In genomic region chr19:41670931-41671330, GRCm38 (mm10) we compare ENCODE assay signal across 20 mouse cellular contexts.
DNase-seq lines count a peak whose midpoint lies in the region; ATAC-seq and TF ChIP-seq lines count a peak whose summit lies in the region.
"Had no signal": no experiment of that assay in that cellular context is flagged by ENCODE, and none has a peak within 500 bp of the region (broad histone marks: within the 10 kb centered on the region; RNA-seq: fewer than 3 reads in every experiment).

No protein-coding gene starts in this region.

- no peak for TF ChIP-seq CTCF in hindbrain, postnatal 0 days (IDR thresholded peaks at IDR 0.05; ENCODE audit: low read depth)

- DNase-seq in embryo, embryonic 10 days (ENCODE audit: low spot score) = peak; percentile 61
- no peak for DNase-seq in embryo, embryonic 11 days
- DNase-seq in hindbrain, postnatal 0 days (ENCODE audit: low spot score) = no peak
- no peak for DNase-seq in embryonic facial prominence, embryonic 10.5 days (ENCODE audit: low spot score)
- no peak for DNase-seq in left cerebral cortex, postnatal 4 days
- no peak for DNase-seq in MN1 (ENCODE audit: low spot score)
- DNase-seq: cerebellum, adult 8-10 months; gastrocnemius, postnatal 25 days; heart, adult 18-20 months; heart, postnatal 10 days; liver had no signal

- H3K27me3 ChIP-seq in hindbrain, embryonic 13.5 days = peaks cover 26% of the 10 kb centered on the region
- H3K27me3 ChIP-seq in hindbrain, postnatal 0 days (ENCODE audit: insufficient read depth, low read length) = no peaks in the 10 kb centered on the region; the same call in 1 of the 2 replicates
- peaks cover 73% of the 10 kb centered on the region for H3K27me3 ChIP-seq in embryonic facial prominence, embryonic 10.5 days (replicated peaks; ENCODE audit: low read depth, poor library complexity, severe bottlenecking)
- no peaks in the 10 kb centered on the region for H3K27me3 ChIP-seq in midbrain, embryonic 15.5 days (replicated peaks)

- no peak overlapping the region for H3K4me3 ChIP-seq in hindbrain, embryonic 13.5 days
- H3K4me3 ChIP-seq in hindbrain, postnatal 0 days (ENCODE audit: low read length) = no peak overlapping the region
- H3K4me3 ChIP-seq in embryonic facial prominence, embryonic 10.5 days = no peak overlapping the region
- H3K4me3 ChIP-seq in midbrain, embryonic 15.5 days = no peak overlapping the region
- H3K4me3 ChIP-seq: embryonic facial prominence, embryonic 13.5 days; erythroblast, embryonic 14.5 days; heart, embryonic 12.5 days; hindbrain, embryonic 15.5 days; limb, embryonic 10.5 days; liver, embryonic 15.5 days had no signal

- H3K4me1 ChIP-seq in hindbrain, embryonic 13.5 days (replicated peaks) = peaks cover 88% of the 10 kb centered on the region
- peaks cover 6% of the 10 kb centered on the region for H3K4me1 ChIP-seq in hindbrain, postnatal 0 days (ENCODE audit: insufficient read depth, low read length)
- H3K4me1 ChIP-seq in embryonic facial prominence, embryonic 10.5 days = peaks cover 78% of the 10 kb centered on the region
- peaks cover 68% of the 10 kb centered on the region for H3K4me1 ChIP-seq in midbrain, embryonic 15.5 days
- H3K4me1 ChIP-seq: embryonic facial prominence, embryonic 13.5 days; liver, embryonic 15.5 days had no signal

- intact Hi-C loops in left cerebral cortex, postnatal 4 days (cut with DNase I) = no loop called here

- H3K27ac ChIP-seq in hindbrain, embryonic 13.5 days = peak overlapping the region; percentile 78
- no peak overlapping the region for H3K27ac ChIP-seq in hindbrain, postnatal 0 days
- peak overlapping the region; percentile 37; the same call in 1 of the 2 replicates for H3K27ac ChIP-seq in embryonic facial prominence, embryonic 10.5 days (replicated peaks)
- 0 out of 2 replicates have a peak overlapping the region, but pooled peaks have one; percentile 73 for H3K27ac ChIP-seq in midbrain, embryonic 15.5 days
- H3K27ac ChIP-seq: embryonic facial prominence, embryonic 13.5 days; limb, embryonic 10.5 days; liver, embryonic 15.5 days had no signal

- H3K36me3 ChIP-seq in hindbrain, embryonic 13.5 days = no peaks in the 10 kb centered on the region
- H3K36me3 ChIP-seq in hindbrain, postnatal 0 days (ENCODE audit: insufficient read depth, low read length) = no peaks in the 10 kb centered on the region
- no peaks in the 10 kb centered on the region for H3K36me3 ChIP-seq in embryonic facial prominence, embryonic 10.5 days (replicated peaks)
- H3K36me3 ChIP-seq in midbrain, embryonic 15.5 days (replicated peaks) = no peaks in the 10 kb centered on the region
- H3K36me3 ChIP-seq: embryonic facial prominence, embryonic 13.5 days; heart, embryonic 12.5 days; hindbrain, embryonic 15.5 days; limb, embryonic 10.5 days; liver, embryonic 15.5 days had no signal

- H3K9ac ChIP-seq in hindbrain, embryonic 13.5 days = no peak overlapping the region
- no peak overlapping the region for H3K9ac ChIP-seq in hindbrain, postnatal 0 days (replicated peaks; ENCODE audit: low read length)
- H3K9ac ChIP-seq in midbrain, embryonic 15.5 days = no peak overlapping the region
- H3K9ac ChIP-seq: embryonic facial prominence, embryonic 13.5 days; heart, embryonic 12.5 days; hindbrain, embryonic 15.5 days; liver, embryonic 15.5 days had no signal

- no peak for ATAC-seq in hindbrain, embryonic 13.5 days (ENCODE audit: low FRiP score)
- ATAC-seq in hindbrain, postnatal 0 days = no peak
- no peak for ATAC-seq in midbrain, embryonic 15.5 days (replicated peaks)
- ATAC-seq: intestine, embryonic 16.5 days had no signal

- 21% methylated on average over 7 of the region's 7 CpGs for WGBS in hindbrain, embryonic 13.5 days
- 35% methylated on average over 7 of the region's 7 CpGs for WGBS in hindbrain, postnatal 0 days
- WGBS in embryonic facial prominence, embryonic 10.5 days = 53% methylated on average over 7 of the region's 7 CpGs
- 43% methylated on average over 7 of the region's 7 CpGs for WGBS in midbrain, embryonic 15.5 days

- H3K9me3 ChIP-seq in hindbrain, embryonic 13.5 days = no peaks in the 10 kb centered on the region
- no peaks in the 10 kb centered on the region for H3K9me3 ChIP-seq in hindbrain, postnatal 0 days (ENCODE audit: low read length)
- H3K9me3 ChIP-seq in embryonic facial prominence, embryonic 10.5 days = no peaks in the 10 kb centered on the region
- H3K9me3 ChIP-seq in midbrain, embryonic 15.5 days = no peaks in the 10 kb centered on the region
- H3K9me3 ChIP-seq: embryonic facial prominence, embryonic 13.5 days; heart, embryonic 12.5 days; hindbrain, embryonic 15.5 days; limb, embryonic 10.5 days; liver, embryonic 15.5 days had no signal

- no peak overlapping the region for H3K4me2 ChIP-seq in hindbrain, embryonic 13.5 days
- no peak overlapping the region for H3K4me2 ChIP-seq in hindbrain, postnatal 0 days (ENCODE audit: low read depth, low read length)
- H3K4me2 ChIP-seq in midbrain, embryonic 15.5 days = no peak overlapping the region
- H3K4me2 ChIP-seq: embryonic facial prominence, embryonic 13.5 days; heart, embryonic 12.5 days; hindbrain, embryonic 15.5 days; liver, embryonic 15.5 days had no signal
